Mouse (Mus musculus) E14TG2a.4 (cell line): ENCODE results near the gene Gramd1b.

Experiments used
- H3K27me3 ChIP-seq: 2 replicates; pipeline ENCODE4 v1.6.1; 2014; ENCODE audit warnings: low read length, control low read depth; ENCODE audit not compliant: insufficient read depth
- H3K36me3 ChIP-seq: 2 replicates; pipeline ENCODE4 v1.6.1; 2014; ENCODE audit warnings: low read length, control low read depth; ENCODE audit not compliant: insufficient read depth
- H3K4me1 ChIP-seq: replicated peaks from 2 replicates; pipeline ENCODE4 v1.6.1; 2014; ENCODE audit warnings: low read depth, low read length, control low read depth
- H3K4me3 ChIP-seq: replicated peaks from 2 replicates; pipeline ENCODE4 v1.5.1; 2014; ENCODE audit warnings: mild to moderate bottlenecking, low read length
- H3K9me3 ChIP-seq: 2 replicates; pipeline ENCODE4 v1.6.1; 2014; ENCODE audit warnings: low read length, control low read depth
- CTCF ChIP-seq: conservative IDR thresholded peaks from 2 replicates; pipeline ENCODE4 v1.5.1; 2014; ENCODE audit warnings: low read length
- NANOG ChIP-seq: IDR thresholded peaks from 2 replicates; pipeline ENCODE4 v1.6.1; 2014; ENCODE audit warnings: borderline replicate concordance, low read length, mixed read lengths
- POU5F1 ChIP-seq: IDR thresholded peaks from 2 replicates; pipeline ENCODE4 v1.6.1; 2014; ENCODE audit warnings: low read length, borderline replicate concordance

The Gramd1b gene

GRCm38 (mm10) chr9:40391359-40391758 is 139.8 kb downstream of the Gramd1b start:
- Histone ChIP-seq H3K4me1 (peaks cover 44% of the 10 kb centered on the region), H3K9me3 (no peaks in the 10 kb centered on the region), H3K27me3 (no peaks in the 10 kb centered on the region), H3K4me3 (peak overlapping the region; percentile 74), H3K36me3 (no peaks in the 10 kb centered on the region)
- no peak for TF ChIP-seq NANOG
- no peak for TF ChIP-seq CTCF
- TF ChIP-seq POU5F1 = no peak

GRCm38 (mm10) chr9:40390904-40391303 is 140.3 kb downstream of the Gramd1b start:
- peaks cover 40% of the 10 kb centered on the region for H3K4me1 ChIP-seq
- TF ChIP-seq NANOG (no peak), CTCF (peak; percentile 40), POU5F1 (no peak)
- H3K9me3 ChIP-seq = no peaks in the 10 kb centered on the region
- H3K36me3 ChIP-seq = no peaks in the 10 kb centered on the region
- no peaks in the 10 kb centered on the region for H3K27me3 ChIP-seq
- peak overlapping the region; percentile 74 for H3K4me3 ChIP-seq

GRCm38 (mm10) chr9:40390396-40390760 is 140.8 kb downstream of the Gramd1b start:
- no peaks in the 10 kb centered on the region for H3K36me3 ChIP-seq
- peaks cover 36% of the 10 kb centered on the region for H3K4me1 ChIP-seq
- H3K9me3 ChIP-seq = no peaks in the 10 kb centered on the region
- H3K4me3 ChIP-seq = no peak overlapping the region
- no peak for TF ChIP-seq CTCF
- TF ChIP-seq NANOG = no peak
- no peak for TF ChIP-seq POU5F1
- no peaks in the 10 kb centered on the region for H3K27me3 ChIP-seq

DNA sequence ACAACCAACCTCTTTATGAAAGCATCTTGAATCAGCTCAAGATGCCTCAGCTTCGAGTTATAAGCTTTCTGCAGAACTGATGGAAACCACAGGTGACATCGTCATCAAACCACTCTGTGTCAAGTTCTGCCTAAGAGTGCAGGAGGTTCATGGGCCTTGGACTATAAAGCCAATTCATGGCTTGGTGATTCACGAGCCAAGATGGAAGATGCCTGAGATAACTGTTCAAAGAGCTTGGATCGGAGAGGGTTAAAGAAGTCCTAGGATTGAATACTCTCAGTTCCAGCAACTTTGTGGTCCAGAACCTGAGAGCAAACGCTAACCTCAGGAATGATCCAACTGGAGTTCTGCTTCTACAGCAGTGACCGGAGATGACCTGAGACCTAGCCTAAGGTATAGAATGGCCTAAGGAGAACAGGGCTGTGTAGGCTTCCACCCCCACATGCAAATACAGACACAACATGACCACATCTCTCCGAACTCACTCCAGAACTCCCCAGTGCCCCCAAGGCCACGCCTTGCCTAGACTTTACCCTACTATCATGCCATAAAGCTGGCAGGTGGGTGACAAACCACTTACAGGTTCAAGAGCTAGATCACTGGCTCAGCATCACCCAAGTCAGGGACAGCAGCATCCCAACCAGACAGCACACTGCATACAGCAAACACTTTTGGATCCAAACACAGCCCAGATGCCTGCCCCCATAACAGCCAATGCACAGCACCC is 141.4 kb downstream of the Gramd1b start:
- Histone ChIP-seq H3K4me1 (peaks cover 36% of the 10 kb centered on the region), H3K36me3 (no peaks in the 10 kb centered on the region), H3K27me3 (no peaks in the 10 kb centered on the region), H3K9me3 (no peaks in the 10 kb centered on the region), H3K4me3 (no peak overlapping the region)
- TF ChIP-seq NANOG (no peak), CTCF (no peak), POU5F1 (no peak)

GRCm38 (mm10) chr9:40389175-40389574 is 142.0 kb downstream of the Gramd1b start:
- no peak for TF ChIP-seq NANOG
- no peak for TF ChIP-seq CTCF
- TF ChIP-seq POU5F1 = no peak
- H3K36me3 ChIP-seq = no peaks in the 10 kb centered on the region
- no peaks in the 10 kb centered on the region for H3K9me3 ChIP-seq
- H3K4me3 ChIP-seq = no peak overlapping the region
- H3K27me3 ChIP-seq = no peaks in the 10 kb centered on the region
- peaks cover 36% of the 10 kb centered on the region for H3K4me1 ChIP-seq

- Histone ChIP-seq H3K9me3 (peaks cover 9% of the 10 kb centered on the region), H3K4me1 (peaks cover 15% of the 10 kb centered on the region), H3K27me3 (no peaks in the 10 kb centered on the region), H3K4me3 (no peak overlapping the region), H3K36me3 (no peaks in the 10 kb centered on the region)
- TF ChIP-seq POU5F1 (no peak), NANOG (no peak), CTCF (no peak)
Measured at GRCm38 (mm10) chr9:40384781-40385180, 146.4 kb downstream of the Gramd1b start.

DNA sequence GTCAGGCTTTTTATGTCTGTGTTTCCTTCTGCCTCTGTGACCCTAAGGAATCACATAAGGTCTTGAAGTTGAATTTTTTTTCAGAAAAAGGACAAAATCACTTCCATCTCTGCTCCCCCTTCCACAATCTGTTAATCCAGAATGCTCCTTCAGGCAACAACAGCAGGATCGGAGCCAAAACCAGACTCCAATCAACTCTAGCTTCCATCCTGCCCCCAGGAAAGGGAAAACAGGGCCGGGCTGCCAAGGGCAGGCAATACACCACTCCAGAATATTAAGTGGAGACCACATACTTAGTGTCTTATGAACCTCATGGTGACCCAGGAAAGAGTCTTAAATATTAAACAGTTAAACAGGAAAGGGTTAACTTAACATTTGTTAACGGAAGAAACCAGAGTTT is 148.7 kb downstream of the Gramd1b start:
- no peak for TF ChIP-seq NANOG
- Histone ChIP-seq H3K27me3 (no peaks in the 10 kb centered on the region), H3K9me3 (peaks cover 9% of the 10 kb centered on the region), H3K4me3 (no peak overlapping the region), H3K36me3 (no peaks in the 10 kb centered on the region), H3K4me1 (peaks cover 10% of the 10 kb centered on the region)

GRCm38 (mm10) chr9:40381416-40382411 is 149.5 kb downstream of the Gramd1b start:
- TF ChIP-seq POU5F1 = no peak
- no peak for TF ChIP-seq CTCF
- TF ChIP-seq NANOG = no peak
- Histone ChIP-seq H3K27me3 (no peaks in the 10 kb centered on the region), H3K9me3 (peaks cover 9% of the 10 kb centered on the region), H3K4me1 (peaks cover 18% of the 10 kb centered on the region), H3K4me3 (no peak overlapping the region), H3K36me3 (no peaks in the 10 kb centered on the region)
